Mouse (Mus musculus) heart, embryonic 11.5 days (tissue): ENCODE data around the gene Dph3. TPM values are rescaled to one million over a fixed set of nuclear protein-coding genes. Genes with fewer than 3 reads are reported as not detected.
"Not testable (repeated sequence)": the region's sequence is repeated elsewhere in the genome, so short reads cannot be mapped to it uniquely, and the experiment has no call there.

Experiments used
- ATAC-seq: fragments of 200-750 bp; cut with Nextera tagmentation; replicated peaks from 2 replicates; pipeline ENCODE4 v1.8.0; 2017; ENCODE audit warnings: moderate library complexity; ENCODE audit not compliant: insufficient number of reproducible peaks, low FRiP score, low TSS enrichment
- H3K27ac ChIP-seq: fragments of 300-500 bp; sonication (generic); 2 replicates; pipeline ENCODE4 v1.5.1; 2014; ENCODE audit warnings: mild to moderate bottlenecking, low read depth, low read length
- H3K27me3 ChIP-seq: fragments of 300-500 bp; sonication (generic); 2 replicates; pipeline ENCODE4 v1.6.1; 2014; ENCODE audit warnings: mild to moderate bottlenecking, low read length, mixed read lengths; ENCODE audit not compliant: control insufficient read depth, insufficient read depth
- H3K36me3 ChIP-seq: fragments of 300-500 bp; sonication (generic); 2 replicates; pipeline ENCODE4 v1.6.1; 2014; ENCODE audit warnings: mild to moderate bottlenecking, low read length, moderate library complexity, mixed read lengths; ENCODE audit not compliant: control insufficient read depth, insufficient read depth
- H3K4me1 ChIP-seq: fragments of 300-500 bp; sonication (generic); 2 replicates; pipeline ENCODE4 v1.6.1; 2014; ENCODE audit warnings: low read length; ENCODE audit not compliant: control insufficient read depth, insufficient read depth
- H3K4me2 ChIP-seq: fragments of 300-500 bp; sonication (generic); 2 replicates; pipeline ENCODE4 v1.6.1; 2014; ENCODE audit warnings: mild to moderate bottlenecking, moderate library complexity
- H3K4me3 ChIP-seq: fragments of 300-500 bp; sonication (generic); 2 replicates; pipeline ENCODE4 v1.5.1; 2014; ENCODE audit warnings: low read depth, low read length
- H3K9ac ChIP-seq: fragments of 300-500 bp; sonication (generic); 2 replicates; pipeline ENCODE4 v1.6.1; 2014; ENCODE audit warnings: mild to moderate bottlenecking, low read depth, low read length, moderate library complexity
- H3K9me3 ChIP-seq: fragments of 300-500 bp; sonication (generic); replicated peaks from 2 replicates; pipeline ENCODE4 v1.6.1; 2016; ENCODE audit warnings: low read length; ENCODE audit not compliant: control insufficient read depth
- WGBS: fragments of 180-500 bp; shearing (Covaris S2); extraction: QIAGEN DNeasy Blood & Tissue Kit; methylation state at CpG from one replicate; pipeline ENCODE4 v1.1.7; 2014; ENCODE audit not compliant: insufficient replicate concordance; 5-methylcytosine and 5-hydroxymethylcytosine counted together
- polyA plus RNA-seq: library from polyadenylated mRNA; unstranded; fragments of >200 nt; fragmentation: Nextera tagmentation; extraction: Ambion mirVana; gene quantifications from 2 replicates; pipeline ENCODE4 v1.2.1, GENCODE M21; 2014

The Dph3 gene
- polyA plus RNA-seq = 94.3 and 99.3 TPM in 2 replicates

DNA sequence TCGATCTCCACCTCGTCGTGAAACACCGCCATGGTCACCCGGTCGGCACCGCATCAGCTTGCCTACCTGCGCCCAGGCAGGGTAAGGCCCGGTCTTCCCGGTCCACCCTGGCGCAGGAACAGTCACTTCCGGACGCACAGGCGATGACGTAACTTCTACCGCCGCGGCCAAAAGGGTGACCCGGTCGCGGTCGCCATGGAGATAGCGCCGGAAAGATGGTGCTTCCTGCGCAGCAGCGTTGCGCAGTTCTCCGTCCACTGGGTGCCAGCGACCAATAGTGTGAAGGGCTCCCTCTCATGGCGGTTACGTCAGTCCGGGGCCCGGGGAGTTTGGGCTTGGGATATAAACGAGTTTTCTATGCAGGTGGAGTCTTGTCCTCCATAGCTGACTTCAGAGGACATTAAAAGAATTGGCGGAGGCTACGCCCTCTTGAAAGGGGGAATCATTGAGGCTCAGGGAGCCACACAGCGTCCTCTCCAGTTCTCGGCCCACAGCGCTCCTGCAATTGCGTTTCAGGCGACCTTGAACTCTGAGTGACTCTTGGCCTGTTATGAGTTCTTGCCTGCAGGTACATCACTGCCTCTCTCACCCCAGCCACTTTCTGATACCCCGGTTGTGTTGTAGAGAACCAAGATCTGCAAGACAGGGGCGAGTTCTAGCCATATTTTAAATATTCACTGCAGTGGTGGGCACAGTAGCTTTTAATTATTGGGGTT is at the start of gene Dph3:
TSS of gene Dph3 (minus strand) at position 244 of the 716 bp plus-strand sequence.
- peak within 1 kb of the TSS; percentile 60 for H3K4me3 ChIP-seq
- peak within 1 kb of the TSS; percentile 94 for H3K27ac ChIP-seq
- under 1% methylated on average over 43 of the region's 43 CpGs for WGBS
- H3K36me3 ChIP-seq = peaks cover 10% of the 10 kb centered on the region; the same call in 1 of the 2 replicates
- peak; percentile 92 for ATAC-seq
- H3K27me3 ChIP-seq = no peaks in the 10 kb centered on the region
- peak within 1 kb of the TSS; percentile 70 for H3K4me2 ChIP-seq
- H3K4me1 ChIP-seq = no peaks in the 10 kb centered on the region
- peak within 1 kb of the TSS; percentile 85 for H3K9ac ChIP-seq
- no peaks in the 10 kb centered on the region for H3K9me3 ChIP-seq

- ATAC-seq = peak; percentile 74
- Histone ChIP-seq H3K9me3 (no peaks in the 10 kb centered on the region), H3K4me2 (peak overlapping the region; percentile 45), H3K4me1 (peaks cover 18% of the 10 kb centered on the region), H3K36me3 (no peaks in the 10 kb centered on the region), H3K27me3 (no peaks in the 10 kb centered on the region), H3K27ac (peak overlapping the region; percentile 67), H3K4me3 (no peak overlapping the region), H3K9ac (0 out of 2 replicates have a peak overlapping the region, but pooled peaks have one; percentile 1)
- 16% methylated on average over 2 of the region's 2 CpGs for WGBS
Measured at GRCm38 (mm10) chr14:32134293-32134692, 48.8 kb upstream of the Dph3 start.

DNA sequence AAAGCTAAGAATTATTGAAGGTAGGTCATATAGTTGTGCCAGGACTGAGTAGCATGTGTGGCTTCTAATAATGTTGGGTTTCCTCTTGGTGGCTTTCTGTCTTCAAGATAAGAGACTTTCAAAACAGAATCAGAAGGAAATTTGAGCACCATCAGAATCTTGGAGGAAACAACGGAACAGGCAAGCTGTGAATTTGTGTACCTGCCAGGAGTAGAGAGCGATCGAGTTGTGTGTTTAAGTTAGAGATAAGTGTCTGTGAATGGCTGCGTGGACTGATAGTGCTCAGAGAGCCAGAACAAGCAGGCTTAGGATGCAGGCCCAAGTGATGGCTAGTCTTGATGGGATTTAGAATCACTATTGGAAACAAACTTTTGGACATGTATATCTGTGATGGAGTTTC is 46.3 kb upstream of the Dph3 start:
- Histone ChIP-seq H3K27me3 (no peaks in the 10 kb centered on the region), H3K9ac (no peak overlapping the region), H3K9me3 (no peaks in the 10 kb centered on the region), H3K27ac (no peak overlapping the region), H3K4me3 (no peak overlapping the region), H3K4me2 (no peak overlapping the region), H3K36me3 (no peaks in the 10 kb centered on the region), H3K4me1 (peaks cover 18% of the 10 kb centered on the region)
- WGBS = 21% methylated on average over 4 of the region's 4 CpGs
- no peak for ATAC-seq

- 67% methylated on average over 5 of the region's 5 CpGs for WGBS
- H3K4me2 ChIP-seq = no peak overlapping the region
- peaks cover 2% of the 10 kb centered on the region; the same call in 1 of the 2 replicates for H3K4me1 ChIP-seq
- ATAC-seq = no peak
- H3K4me3 ChIP-seq = no peak overlapping the region
- H3K27me3 ChIP-seq = no peaks in the 10 kb centered on the region
- no peak overlapping the region for H3K27ac ChIP-seq
- H3K9me3 ChIP-seq = no peaks in the 10 kb centered on the region
- no peaks in the 10 kb centered on the region for H3K36me3 ChIP-seq
- no peak overlapping the region for H3K9ac ChIP-seq
Measured at GRCm38 (mm10) chr14:32128409-32128808, 42.9 kb upstream of the Dph3 start.

GRCm38 (mm10) chr14:32125256-32125655 is 39.7 kb upstream of the Dph3 start:
- 76% methylated on average over 5 of the region's 5 CpGs for WGBS
- not testable (repeated sequence) for H3K4me2 ChIP-seq, H3K4me1 ChIP-seq, H3K27me3 ChIP-seq, H3K9ac ChIP-seq, ATAC-seq, H3K36me3 ChIP-seq, H3K27ac ChIP-seq, H3K9me3 ChIP-seq, H3K4me3 ChIP-seq

GRCm38 (mm10) chr14:32124261-32124660 is 38.7 kb upstream of the Dph3 start:
- WGBS = 61% methylated on average over 3 of the region's 3 CpGs
- Histone ChIP-seq H3K27ac (no peak overlapping the region), H3K4me3 (no peak overlapping the region), H3K4me2 (no peak overlapping the region), H3K4me1 (no peaks in the 10 kb centered on the region), H3K27me3 (no peaks in the 10 kb centered on the region), H3K9me3 (no peaks in the 10 kb centered on the region), H3K36me3 (no peaks in the 10 kb centered on the region), H3K9ac (no peak overlapping the region)
- ATAC-seq = no peak

DNA sequence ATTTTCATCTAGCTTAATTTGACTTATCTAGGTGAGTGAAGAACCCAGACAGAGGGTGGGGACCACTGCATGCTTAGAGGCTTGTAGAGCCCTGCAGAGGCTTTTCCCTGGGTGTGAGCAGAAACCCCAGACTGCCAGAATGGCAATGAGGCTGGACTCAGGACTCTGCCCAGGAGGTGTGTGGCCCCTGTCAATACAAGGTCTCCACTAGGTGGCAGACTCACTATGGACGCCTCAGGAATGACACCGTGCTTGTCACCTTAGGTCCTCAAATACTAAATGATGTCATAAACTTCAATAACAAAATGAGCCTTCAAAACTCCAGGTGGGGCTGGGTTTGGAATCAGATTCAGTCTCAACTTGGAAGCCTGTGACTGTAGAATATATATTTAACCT is 36.4 kb upstream of the Dph3 start:
- Histone ChIP-seq H3K4me2 (no peak overlapping the region), H3K9me3 (no peaks in the 10 kb centered on the region), H3K27ac (no peak overlapping the region), H3K9ac (no peak overlapping the region), H3K4me3 (no peak overlapping the region), H3K36me3 (no peaks in the 10 kb centered on the region), H3K4me1 (no peaks in the 10 kb centered on the region), H3K27me3 (no peaks in the 10 kb centered on the region)
- ATAC-seq = no peak
- whole genome bisulfite sequencing = 45% methylated on average over 2 of the region's 2 CpGs

GRCm38 (mm10) chr14:32120940-32121919 is 35.7 kb upstream of the Dph3 start:
- Histone ChIP-seq H3K4me2 (no peak overlapping the region), H3K9ac (no peak overlapping the region), H3K4me1 (no peaks in the 10 kb centered on the region), H3K36me3 (no peaks in the 10 kb centered on the region), H3K27me3 (no peaks in the 10 kb centered on the region), H3K4me3 (no peak overlapping the region), H3K9me3 (no peaks in the 10 kb centered on the region), H3K27ac (no peak overlapping the region)
- WGBS = 67% methylated on average over 11 of the region's 11 CpGs
- no peak for ATAC-seq
